Mouse (Mus musculus) stomach, postnatal 0 days (tissue): ENCODE measurements at regions not wholly inside any gene's neighbourhood (a gene's known extent, or its start where the extent isn't known, plus 50 kb on each side); places are given as distances from the start of the nearest gene placed in this dataset.

Source experiments
- ATAC-seq: fragments of 200-750 bp; cut with Nextera tagmentation; 2 replicates; pipeline ENCODE4 v1.8.0; 2017; ENCODE audit not compliant: low FRiP score, low TSS enrichment
- DNase-seq: peaks from one replicate; pipeline ENCODE4 v3.0.0-alpha.2; 2016; ENCODE audit warnings: low spot score
- H3K27ac ChIP-seq: fragments of 300-500 bp; sonication (generic); replicated peaks from 2 replicates; pipeline ENCODE4 v1.5.1; 2014; ENCODE audit warnings: mild to moderate bottlenecking, control low read depth
- H3K27me3 ChIP-seq: fragments of 300-500 bp; sonication (generic); 2 replicates; pipeline ENCODE4 v1.6.1; 2014; ENCODE audit warnings: low read length; ENCODE audit not compliant: control insufficient read depth, insufficient read depth
- H3K36me3 ChIP-seq: fragments of 300-500 bp; sonication (generic); 2 replicates; pipeline ENCODE4 v1.6.1; 2014; ENCODE audit warnings: low read length, mixed read lengths; ENCODE audit not compliant: control insufficient read depth, insufficient read depth
- H3K4me1 ChIP-seq: fragments of 300-500 bp; sonication (generic); replicated peaks from 2 replicates; pipeline ENCODE4 v1.6.1; 2014; ENCODE audit warnings: antibody characterized with exemption; ENCODE audit not compliant: control insufficient read depth, insufficient read depth
- H3K4me2 ChIP-seq: fragments of 300-500 bp; sonication (generic); replicated peaks from 2 replicates; pipeline ENCODE4 v1.6.1; 2014; ENCODE audit warnings: low read depth, mild to moderate bottlenecking, control low read depth, moderate library complexity
- H3K4me3 ChIP-seq: fragments of 300-500 bp; sonication (generic); 2 replicates; pipeline ENCODE4 v1.5.1; 2014; ENCODE audit warnings: low read depth, low read length, control low read depth
- H3K9ac ChIP-seq: fragments of 300-500 bp; sonication (generic); 2 replicates; pipeline ENCODE4 v1.6.1; 2014; ENCODE audit warnings: mild to moderate bottlenecking, low read length, control low read depth, mixed read lengths
- H3K9me3 ChIP-seq: fragments of 300-500 bp; sonication (generic); 2 replicates; pipeline ENCODE4 v1.6.1; 2016; ENCODE audit warnings: low read length; ENCODE audit not compliant: control insufficient read depth
- CTCF ChIP-seq: IDR thresholded peaks from 2 replicates; pipeline ENCODE4 v1.5.1; 2016; ENCODE audit warnings: antibody characterized with exemption, low read depth, mild to moderate bottlenecking, moderate library complexity
- EP300 ChIP-seq: optimal IDR thresholded peaks from 2 replicates; pipeline ENCODE3; 2016; ENCODE audit warnings: antibody characterized with exemption
- WGBS: fragments of 180-500 bp; shearing (Covaris S2); extraction: QIAGEN DNeasy Blood & Tissue Kit; methylation state at CpG from one replicate; pipeline ENCODE4 v1.1.7; 2014; 5-methylcytosine and 5-hydroxymethylcytosine counted together

- H3K9me3 ChIP-seq: 0 out of 2 replicates have a peak, but pooled peaks cover 2% of the 10 kb centered on the region
- ATAC-seq: no peak
These were observed 120.1 kb downstream of the Katnal1 start for GRCm38 (mm10) chr5:148809055-148809454.

GRCm38 (mm10) chr5:148808426-148808825 lies 120.7 kb downstream of the Katnal1 start:
- Histone ChIP-seq H3K36me3 (no peaks in the 10 kb centered on the region), H3K9me3 (0 out of 2 replicates have a peak, but pooled peaks cover 2% of the 10 kb centered on the region), H3K27me3 (no peaks in the 10 kb centered on the region), H3K4me1 (no peaks in the 10 kb centered on the region), H3K9ac (no peak overlapping the region), H3K4me3 (no peak overlapping the region), H3K27ac (no peak overlapping the region), H3K4me2 (no peak overlapping the region)
- ATAC-seq (peak; percentile 83), DNase-seq (peak; percentile 86)
- WGBS: 4% methylated on average over 4 of the region's 4 CpGs
- TF ChIP-seq CTCF: peak; percentile 82
- no peak for TF ChIP-seq EP300

More at GRCm38 (mm10) chr5:148809055-148809454, 120.1 kb downstream of the Katnal1 start:
- Histone ChIP-seq H3K4me2 (no peak overlapping the region), H3K27ac (no peak overlapping the region), H3K36me3 (no peaks in the 10 kb centered on the region), H3K4me3 (no peak overlapping the region), H3K27me3 (no peaks in the 10 kb centered on the region), H3K9ac (no peak overlapping the region), H3K4me1 (no peaks in the 10 kb centered on the region)
- WGBS: 19% methylated on average over 10 of the region's 10 CpGs
- no peak for TF ChIP-seq CTCF
- TF ChIP-seq EP300: no peak
- no peak for DNase-seq

GRCm38 (mm10) chr5:148807612-148808011 lies 121.5 kb downstream of the Katnal1 start:
- DNase-seq (no peak), ATAC-seq (no peak)
- Histone ChIP-seq H3K4me2 (no peak overlapping the region), H3K27me3 (no peaks in the 10 kb centered on the region), H3K9me3 (0 out of 2 replicates have a peak, but pooled peaks cover 2% of the 10 kb centered on the region), H3K9ac (no peak overlapping the region), H3K36me3 (no peaks in the 10 kb centered on the region), H3K27ac (no peak overlapping the region), H3K4me1 (no peaks in the 10 kb centered on the region), H3K4me3 (no peak overlapping the region)
- TF ChIP-seq CTCF: peak; percentile 42
- TF ChIP-seq EP300: no peak
- 94% methylated on average over 4 of the region's 4 CpGs for WGBS

- Histone ChIP-seq H3K4me1 (no peaks in the 10 kb centered on the region), H3K27ac (no peak overlapping the region), H3K27me3 (no peaks in the 10 kb centered on the region), H3K9me3 (0 out of 2 replicates have a peak, but pooled peaks cover 2% of the 10 kb centered on the region), H3K4me3 (no peak overlapping the region), H3K36me3 (no peaks in the 10 kb centered on the region), H3K9ac (no peak overlapping the region), H3K4me2 (no peak overlapping the region)
- no peak for DNase-seq
- ATAC-seq: no peak
- WGBS: 59% methylated on average over 3 of the region's 3 CpGs
- TF ChIP-seq EP300 (no peak), CTCF (no peak)
These were observed 124.1 kb downstream of the Katnal1 start for GRCm38 (mm10) chr5:148805030-148805429.

DNA sequence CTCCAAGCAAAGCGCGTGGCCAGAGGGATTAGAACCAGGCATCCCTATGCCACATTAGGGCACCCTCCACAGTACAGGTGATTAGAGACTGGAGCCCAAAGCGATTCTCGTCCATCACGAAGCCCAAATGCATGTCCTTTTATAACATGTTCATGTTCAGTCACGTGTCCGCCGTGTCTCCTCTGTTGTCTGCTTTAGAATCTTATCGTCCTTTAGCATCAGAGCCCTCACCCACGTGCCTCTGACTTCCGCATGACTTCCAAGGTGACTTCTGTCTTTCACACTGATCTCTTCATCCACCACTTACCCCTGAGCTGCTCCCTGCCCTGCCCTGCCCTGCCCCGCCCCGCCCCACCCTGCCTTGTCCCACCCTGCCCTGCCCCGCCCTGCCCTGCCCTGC lies 125.3 kb downstream of the Katnal1 start:
- no peaks in the 10 kb centered on the region for H3K4me1 ChIP-seq
- ATAC-seq (no peak), DNase-seq (no peak)
- H3K9me3 ChIP-seq: 0 out of 2 replicates have a peak, but pooled peaks cover 2% of the 10 kb centered on the region
- no peaks in the 10 kb centered on the region for H3K27me3 ChIP-seq
- WGBS: 73% methylated on average over 14 of the region's 14 CpGs
- H3K36me3 ChIP-seq: no peaks in the 10 kb centered on the region
- TF ChIP-seq EP300 (no peak), CTCF (no peak)
- H3K4me3 ChIP-seq: no peak overlapping the region
- H3K4me2 ChIP-seq: no peak overlapping the region
- H3K9ac ChIP-seq: no peak overlapping the region
- no peak overlapping the region for H3K27ac ChIP-seq

DNA sequence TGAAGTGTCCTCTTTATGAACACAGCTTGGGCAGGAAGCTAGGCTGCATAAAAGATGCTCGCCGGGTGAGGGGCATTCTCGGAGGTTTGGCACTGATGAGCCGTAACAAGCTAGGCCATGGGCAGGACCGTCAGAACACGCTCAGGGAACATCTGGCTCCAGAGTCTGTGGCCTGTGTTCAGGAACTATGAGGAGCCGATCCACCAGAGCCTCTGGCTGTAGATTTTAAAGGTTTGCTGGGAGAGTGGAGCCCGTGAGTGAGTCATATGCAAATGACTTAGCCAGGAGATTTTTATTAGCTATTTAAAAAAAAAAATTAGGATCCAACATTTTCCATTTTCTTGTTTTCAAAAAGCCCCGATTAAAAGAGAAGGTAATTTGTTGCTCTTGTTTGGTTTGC lies 126.4 kb downstream of the Katnal1 start:
- H3K4me2 ChIP-seq: no peak overlapping the region
- no peak for DNase-seq
- H3K9me3 ChIP-seq: 0 out of 2 replicates have a peak, but pooled peaks cover 1% of the 10 kb centered on the region
- H3K9ac ChIP-seq: no peak overlapping the region
- H3K27ac ChIP-seq: no peak overlapping the region
- H3K27me3 ChIP-seq: no peaks in the 10 kb centered on the region
- no peaks in the 10 kb centered on the region for H3K4me1 ChIP-seq
- H3K4me3 ChIP-seq: no peak overlapping the region
- 71% methylated on average over 9 of the region's 9 CpGs for WGBS
- TF ChIP-seq CTCF (no peak), EP300 (no peak)
- ATAC-seq: no peak
- H3K36me3 ChIP-seq: no peaks in the 10 kb centered on the region
